Mouse (Mus musculus) neural tube, embryonic 11.5 days (tissue): ENCODE measurements at regions not wholly inside any gene's neighbourhood (a gene's known extent, or its start where the extent isn't known, plus 50 kb on each side); places are given as distances from the start of the nearest gene placed in this dataset.

Experiments
- ATAC-seq: fragments of 200-750 bp; cut with Nextera tagmentation; 2 replicates; pipeline ENCODE4 v1.8.0; 2017; ENCODE audit warnings: moderate number of reproducible peaks, mild to moderate bottlenecking, moderate TSS enrichment, moderate library complexity; ENCODE audit not compliant: insufficient read depth, low FRiP score, low TSS enrichment
- DNase-seq: peaks from one replicate; pipeline ENCODE4 v3.0.0-alpha.2; 2015; ENCODE audit warnings: low spot score
- H3K27ac ChIP-seq: fragments of 300-500 bp; sonication (generic); 2 replicates; pipeline ENCODE4 v1.5.1; 2014; ENCODE audit warnings: low read depth, mild to moderate bottlenecking, low read length
- H3K27me3 ChIP-seq: fragments of 300-500 bp; sonication (generic); 2 replicates; pipeline ENCODE4 v1.6.1; 2014; ENCODE audit warnings: mild to moderate bottlenecking, low read length, mixed read lengths; ENCODE audit not compliant: control insufficient read depth, insufficient read depth
- H3K36me3 ChIP-seq: fragments of 300-500 bp; sonication (generic); 2 replicates; pipeline ENCODE4 v1.6.1; 2014; ENCODE audit warnings: mild to moderate bottlenecking, low read length, moderate library complexity, mixed read lengths; ENCODE audit not compliant: control insufficient read depth, insufficient read depth
- H3K4me1 ChIP-seq: fragments of 300-500 bp; sonication (generic); 2 replicates; pipeline ENCODE4 v1.6.1; 2014; ENCODE audit warnings: low read length, mixed read lengths; ENCODE audit not compliant: control insufficient read depth, insufficient read depth
- H3K4me2 ChIP-seq: fragments of 300-500 bp; sonication (generic); 2 replicates; pipeline ENCODE4 v1.6.1; 2014; ENCODE audit warnings: low read depth, mild to moderate bottlenecking, moderate library complexity
- H3K4me3 ChIP-seq: fragments of 300-500 bp; sonication (generic); 2 replicates; pipeline ENCODE4 v1.5.1; 2014; ENCODE audit warnings: low read depth, low read length
- H3K9ac ChIP-seq: fragments of 300-500 bp; sonication (generic); 2 replicates; pipeline ENCODE4 v1.6.1; 2014; ENCODE audit warnings: mild to moderate bottlenecking, low read length
- H3K9me3 ChIP-seq: fragments of 300-500 bp; sonication (generic); 2 replicates; pipeline ENCODE4 v1.6.1; 2016; ENCODE audit warnings: low read length; ENCODE audit not compliant: control insufficient read depth
- WGBS: fragments of 180-500 bp; shearing (Covaris S2); extraction: QIAGEN DNeasy Blood & Tissue Kit; methylation state at CpG from one replicate; pipeline ENCODE4 v1.1.7; 2014; 5-methylcytosine and 5-hydroxymethylcytosine counted together

DNA sequence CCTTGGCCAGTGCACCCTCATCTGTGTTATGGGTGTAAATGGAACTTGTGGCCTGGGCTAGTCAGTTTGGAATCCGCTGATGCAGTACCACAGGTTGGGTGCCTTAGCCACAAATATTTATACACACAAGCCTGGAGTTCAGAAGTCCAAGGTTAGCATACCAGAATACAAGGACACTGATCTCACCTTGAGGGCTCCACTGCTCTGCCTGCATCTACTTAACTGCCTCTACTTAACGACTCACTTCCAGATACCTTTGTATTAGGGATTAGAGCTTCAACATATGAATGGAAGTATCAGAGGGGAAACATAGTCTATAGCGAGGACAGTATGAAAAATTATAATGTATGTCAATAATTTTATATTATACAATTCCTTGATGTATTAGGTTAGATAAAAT, 57.5 kb downstream of the Tmem174 start:
- no peaks in the 10 kb centered on the region for H3K4me1 ChIP-seq
- no peak for DNase-seq
- no peak overlapping the region for H3K4me3 ChIP-seq
- no peak for ATAC-seq
- no peaks in the 10 kb centered on the region for H3K9me3 ChIP-seq
- H3K27me3 ChIP-seq = peaks cover 3% of the 10 kb centered on the region; the same call in 1 of the 2 replicates
- H3K36me3 ChIP-seq = no peaks in the 10 kb centered on the region
- no peak overlapping the region for H3K4me2 ChIP-seq
- H3K27ac ChIP-seq = no peak overlapping the region
- 86% methylated on average over 3 of the region's 3 CpGs for WGBS
- no peak overlapping the region for H3K9ac ChIP-seq

DNA sequence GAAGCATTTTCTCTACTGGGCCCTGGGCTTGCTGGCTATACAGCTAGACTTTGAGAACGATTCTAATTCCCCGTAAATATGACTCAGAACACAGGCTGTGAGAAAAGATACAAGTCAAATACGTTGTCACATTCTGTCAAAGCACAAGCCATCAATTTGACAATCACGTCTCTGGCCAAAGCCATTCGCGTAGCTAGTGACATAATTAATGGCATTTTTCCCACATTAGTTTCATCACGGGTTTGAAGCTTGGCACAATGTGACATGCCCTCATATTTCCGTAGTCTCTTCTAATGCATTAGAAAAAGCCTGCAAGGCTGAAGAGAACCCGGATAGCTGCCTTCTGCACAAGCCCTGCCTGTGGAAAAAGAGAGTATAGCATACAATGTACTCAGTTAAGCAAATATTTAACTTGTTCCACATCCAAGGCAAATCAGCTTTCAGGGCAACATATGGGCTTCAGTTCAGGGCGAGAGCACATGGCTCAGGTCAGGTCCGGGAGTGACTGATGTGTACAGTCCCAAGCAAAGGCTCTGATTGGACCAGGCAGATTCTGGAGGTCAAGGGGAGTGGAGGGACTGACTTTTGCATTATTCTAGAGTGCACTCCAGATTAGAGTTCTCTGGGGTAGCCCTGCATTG, 58.7 kb downstream of the Tmem174 start:
- ATAC-seq (no peak), DNase-seq (no peak)
- Histone ChIP-seq H3K9me3 (no peaks in the 10 kb centered on the region), H3K4me1 (0 out of 2 replicates have a peak, but pooled peaks cover 2% of the 10 kb centered on the region), H3K27me3 (peaks cover 10% of the 10 kb centered on the region), H3K36me3 (no peaks in the 10 kb centered on the region), H3K4me2 (no peak overlapping the region), H3K4me3 (no peak overlapping the region), H3K9ac (no peak overlapping the region), H3K27ac (no peak overlapping the region)
- 51% methylated on average over 11 of the region's 11 CpGs for WGBS

DNA sequence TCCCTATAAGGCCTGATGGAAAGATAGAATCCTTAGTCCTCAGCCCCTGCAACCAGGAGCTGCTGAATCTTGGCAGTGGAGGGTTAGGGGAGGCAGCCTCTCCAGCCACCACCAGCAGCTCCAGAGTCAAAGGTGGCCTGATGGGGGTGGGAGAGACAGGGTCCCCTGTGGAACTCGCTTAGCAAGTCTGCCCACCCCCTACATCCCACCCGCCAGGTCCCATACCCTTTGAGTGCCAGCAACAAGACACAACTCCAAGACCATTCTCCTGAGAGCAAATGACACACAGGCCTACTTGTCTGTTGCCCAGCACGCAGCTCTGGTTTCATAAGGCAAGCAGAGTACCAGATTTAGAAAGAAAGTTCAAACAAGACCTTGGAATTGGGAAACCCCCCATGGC, 61.1 kb downstream of the Tmem174 start:
- Histone ChIP-seq H3K9me3 (no peaks in the 10 kb centered on the region), H3K4me2 (no peak overlapping the region), H3K4me3 (no peak overlapping the region), H3K27ac (no peak overlapping the region), H3K4me1 (peaks cover 13% of the 10 kb centered on the region), H3K36me3 (no peaks in the 10 kb centered on the region), H3K9ac (no peak overlapping the region), H3K27me3 (peaks cover 27% of the 10 kb centered on the region)
- ATAC-seq (no peak), DNase-seq (peak; percentile 9)
- WGBS = 82% methylated on average over 3 of the region's 3 CpGs

DNA sequence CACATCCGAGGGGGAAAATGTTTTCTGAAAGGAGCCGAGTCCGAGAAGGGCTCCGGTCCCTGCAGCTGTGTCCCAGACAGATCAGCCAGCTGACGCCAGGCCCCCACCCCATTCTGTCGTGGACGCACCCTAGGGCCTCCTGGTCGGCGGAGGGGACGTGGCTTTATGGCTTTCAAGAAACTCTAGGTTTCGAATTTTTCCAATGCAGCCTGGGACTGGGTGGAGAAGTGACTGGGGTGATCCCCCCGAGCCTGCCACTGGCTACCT, 63.2 kb downstream of the Tmem174 start:
- Histone ChIP-seq H3K27me3 (peaks cover 28% of the 10 kb centered on the region), H3K9me3 (no peaks in the 10 kb centered on the region), H3K9ac (no peak overlapping the region), H3K36me3 (no peaks in the 10 kb centered on the region), H3K4me3 (no peak overlapping the region), H3K27ac (no peak overlapping the region), H3K4me1 (peaks cover 13% of the 10 kb centered on the region), H3K4me2 (no peak overlapping the region)
- DNase-seq (no peak), ATAC-seq (no peak)
- 28% methylated on average over 12 of the region's 12 CpGs for WGBS

DNA sequence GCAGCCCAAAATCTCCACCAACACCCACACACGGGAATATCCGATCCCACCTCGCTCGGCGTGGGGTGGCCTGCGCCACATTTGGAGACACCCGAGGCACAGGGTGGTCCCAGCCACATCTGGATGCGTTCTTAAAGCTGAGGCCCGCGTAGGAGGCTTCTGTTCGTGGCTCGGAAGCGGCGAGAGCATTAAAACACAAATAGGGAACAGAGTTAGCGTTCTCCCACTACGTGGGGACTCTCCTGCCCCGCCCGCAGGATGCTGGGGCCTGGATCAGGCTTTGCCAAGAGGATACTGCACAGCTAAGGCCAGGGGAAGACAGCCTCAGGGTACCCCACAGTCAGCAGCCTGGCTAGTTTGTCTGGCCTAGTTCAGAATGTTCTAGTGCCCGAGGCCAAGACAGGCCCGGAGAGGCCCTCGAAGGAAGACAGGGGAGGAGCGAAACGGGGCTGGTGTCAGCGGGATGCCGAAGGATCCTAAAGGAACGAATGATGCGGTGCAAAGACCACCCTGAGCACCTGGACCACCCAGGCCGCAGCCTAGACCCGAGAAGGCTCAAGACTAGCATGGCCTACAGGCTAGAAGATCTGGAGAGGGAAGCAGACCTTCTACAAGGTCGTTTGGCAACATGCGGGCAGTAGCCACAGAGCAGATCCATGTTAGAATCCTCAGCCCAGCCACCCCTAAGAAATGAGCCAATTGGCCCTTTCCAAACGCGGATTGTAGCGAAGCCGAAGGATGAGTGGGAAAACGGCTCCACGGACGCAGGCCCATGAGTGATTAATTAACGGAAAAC, 63.8 kb downstream of the Tmem174 start:
- Histone ChIP-seq H3K9ac (peak overlapping the region; percentile 44), H3K4me3 (peak overlapping the region; percentile 34), H3K27me3 (peaks cover 28% of the 10 kb centered on the region), H3K27ac (no peak overlapping the region), H3K9me3 (no peaks in the 10 kb centered on the region), H3K36me3 (no peaks in the 10 kb centered on the region), H3K4me2 (peak overlapping the region; percentile 67), H3K4me1 (peaks cover 13% of the 10 kb centered on the region)
- ATAC-seq (no peak), DNase-seq (peak; percentile 35)
- WGBS = 17% methylated on average over 39 of the region's 39 CpGs

DNA sequence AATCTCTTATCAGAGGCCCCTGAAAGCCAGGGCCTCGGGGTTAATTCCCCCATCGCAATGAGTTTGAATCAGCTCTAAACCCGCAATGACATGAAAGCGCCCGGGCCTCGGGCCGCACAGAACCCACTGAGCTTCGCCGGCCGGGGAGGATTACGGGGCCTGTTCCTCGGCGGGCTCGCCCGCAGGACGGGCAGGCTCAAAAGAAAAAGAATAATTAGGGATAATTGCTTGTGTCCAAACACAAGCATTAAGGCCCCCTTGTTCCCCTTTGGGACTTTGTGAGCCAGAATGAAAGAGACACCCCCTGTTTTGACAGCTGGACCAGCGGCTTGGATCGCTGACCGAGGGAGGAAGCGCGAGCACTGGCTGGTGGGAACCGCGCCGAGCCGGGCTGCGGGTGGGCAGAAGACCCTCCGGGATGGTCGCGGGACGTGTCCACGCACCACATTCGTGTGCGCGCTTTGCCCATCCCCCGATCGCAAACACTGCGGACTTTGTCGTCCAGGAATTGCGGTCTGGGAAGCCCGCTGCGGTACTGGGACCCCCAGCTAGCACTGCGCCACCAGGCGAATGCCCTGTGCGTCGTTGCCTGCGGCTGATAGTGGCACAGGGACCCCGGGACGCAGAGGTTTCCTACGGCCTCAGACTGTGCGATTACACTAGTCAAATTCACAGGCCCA, 64.5 kb downstream of the Tmem174 start:
- peak; percentile 70 for DNase-seq
- no peak for ATAC-seq
- Histone ChIP-seq H3K4me1 (peaks cover 13% of the 10 kb centered on the region), H3K27ac (no peak overlapping the region), H3K9me3 (no peaks in the 10 kb centered on the region), H3K9ac (peak overlapping the region; percentile 44), H3K36me3 (no peaks in the 10 kb centered on the region), H3K4me2 (peak overlapping the region; percentile 67), H3K27me3 (peaks cover 28% of the 10 kb centered on the region), H3K4me3 (peak overlapping the region; percentile 34)
- WGBS = under 1% methylated on average over 50 of the region's 50 CpGs

DNA sequence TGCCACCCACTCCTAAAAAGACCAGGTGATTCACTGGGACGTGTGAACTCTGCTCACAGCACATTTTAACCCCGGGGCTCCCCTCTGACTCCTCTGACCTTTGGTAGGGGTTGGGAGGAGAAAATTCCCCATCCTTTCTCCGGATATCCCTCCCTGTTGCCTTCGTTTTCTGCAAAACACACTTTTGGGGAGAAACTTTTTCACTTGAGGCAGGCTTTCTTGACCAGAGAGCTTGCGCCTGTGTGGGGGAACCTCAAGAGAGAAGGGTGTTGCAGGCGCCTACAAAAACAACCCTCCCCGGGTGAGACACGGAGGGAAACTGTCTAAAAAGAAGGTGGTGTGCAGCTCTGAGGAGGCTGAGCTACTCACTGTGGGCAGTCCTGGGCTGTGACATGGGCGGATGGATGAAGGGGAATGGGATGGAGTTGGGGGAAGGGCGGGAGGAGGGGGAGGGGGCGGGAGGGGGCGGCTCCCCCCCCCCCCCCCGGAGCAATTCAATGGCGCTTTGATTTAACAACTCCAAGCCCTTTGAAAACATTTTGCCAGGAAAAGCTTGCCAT, 65.1 kb downstream of the Tmem174 start:
- Histone ChIP-seq H3K27ac (no peak overlapping the region), H3K4me1 (peaks cover 13% of the 10 kb centered on the region), H3K36me3 (no peaks in the 10 kb centered on the region), H3K4me3 (peak overlapping the region; percentile 34), H3K9me3 (no peaks in the 10 kb centered on the region), H3K9ac (no peak overlapping the region), H3K4me2 (peak overlapping the region; percentile 67), H3K27me3 (peaks cover 28% of the 10 kb centered on the region)
- 2% methylated on average over 11 of the region's 14 CpGs for WGBS
- DNase-seq (no peak), ATAC-seq (no peak)

DNA sequence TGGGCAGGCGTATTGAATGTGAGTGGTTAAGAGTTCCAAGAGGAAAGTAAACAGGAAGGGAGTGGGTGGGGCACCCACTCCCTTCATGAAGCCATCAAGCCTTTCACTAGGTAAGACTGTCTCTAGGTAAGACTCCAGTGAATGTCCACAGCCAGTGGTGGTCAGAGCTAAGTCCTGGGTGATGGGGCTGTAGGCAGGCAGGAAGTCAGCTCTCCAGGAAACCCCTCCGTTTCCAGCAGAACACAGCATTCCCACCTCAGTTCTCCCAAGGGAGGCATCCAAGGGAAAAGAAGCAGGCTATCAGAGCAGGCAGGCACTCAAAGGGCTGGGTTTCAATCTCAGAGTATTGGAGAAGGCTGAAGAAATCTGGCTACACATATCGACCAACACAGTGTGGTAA, 66.2 kb downstream of the Tmem174 start:
- Histone ChIP-seq H3K27ac (no peak overlapping the region), H3K4me1 (peaks cover 13% of the 10 kb centered on the region), H3K9ac (no peak overlapping the region), H3K27me3 (peaks cover 28% of the 10 kb centered on the region), H3K4me2 (no peak overlapping the region), H3K36me3 (no peaks in the 10 kb centered on the region), H3K4me3 (no peak overlapping the region), H3K9me3 (no peaks in the 10 kb centered on the region)
- ATAC-seq = no peak
- 47% methylated on average over 3 of the region's 3 CpGs for WGBS
- peak; percentile 7 for DNase-seq
